Mouse (Mus musculus) T-cell, adult 2 months (primary cell): ENCODE results near the gene P2ry2.

Experiments
- DNase-seq: peaks from one replicate; pipeline ENCODE4 v3.0.0; 2022; ENCODE audit warnings: low spot score

The P2ry2 gene

DNA sequence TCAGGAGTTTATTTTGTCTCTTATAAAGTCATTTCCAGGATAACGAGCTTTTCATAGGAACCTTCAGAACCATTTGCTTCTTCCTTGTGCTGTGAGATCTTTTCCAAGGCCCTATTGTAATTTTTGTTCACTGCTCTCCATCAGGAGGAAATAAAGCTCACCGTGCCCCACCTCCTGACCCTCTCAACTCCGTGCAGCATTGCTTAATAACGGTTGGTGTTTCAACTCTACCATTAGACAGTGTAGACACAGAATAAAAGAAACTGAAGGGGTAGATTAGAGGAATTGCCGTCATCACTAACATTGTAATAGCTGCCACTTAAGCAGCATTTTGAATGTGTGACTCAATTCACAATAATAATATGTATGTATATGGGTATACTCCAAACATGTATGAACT, 14.2 kb upstream of the P2ry2 start:
- no peak for DNase-seq

DNA sequence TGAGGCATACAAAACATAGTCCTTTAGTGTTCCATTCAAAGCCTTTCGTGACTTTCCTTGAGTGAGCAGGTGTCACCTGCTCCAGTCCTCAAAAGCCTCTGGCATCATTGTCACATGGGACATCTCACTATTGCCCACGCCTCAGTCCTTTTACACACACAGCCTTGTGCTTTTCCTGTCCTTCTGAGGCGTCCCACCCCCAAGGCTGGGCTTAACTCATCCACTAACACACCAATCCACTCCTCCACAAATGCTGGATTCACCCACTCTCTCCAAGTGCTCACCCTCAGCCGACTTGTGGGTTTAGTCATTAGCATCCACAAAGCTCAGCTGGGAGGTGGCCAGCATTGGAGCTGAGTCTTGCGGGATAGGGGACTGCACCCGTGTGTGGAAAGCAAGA, 4.8 kb upstream of the P2ry2 start:
- DNase-seq: no peak

- DNase-seq: no peak
Measured at GRCm38 (mm10) chr7:101017021-101017461, 4.4 kb upstream of the P2ry2 start.

DNA sequence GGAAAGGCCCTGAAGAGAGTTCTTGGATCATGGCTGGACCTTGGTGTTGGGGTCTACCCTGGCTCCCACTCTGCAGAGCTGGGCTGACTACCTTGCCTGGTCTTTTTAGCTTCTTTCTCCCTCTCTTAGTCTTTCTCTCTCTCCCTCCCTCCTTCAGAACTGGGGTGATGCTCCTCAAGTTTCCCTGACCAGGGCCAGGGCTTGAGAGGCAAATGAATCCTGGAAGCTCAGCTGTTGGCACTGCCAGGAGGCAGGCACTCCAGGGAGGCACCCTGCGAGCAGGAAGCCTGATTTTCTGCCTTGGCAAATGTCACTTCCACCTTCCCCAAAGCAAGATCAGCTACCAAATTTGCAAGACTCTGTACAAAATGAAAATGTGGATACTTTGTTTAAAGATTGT, 2.3 kb upstream of the P2ry2 start:
- no peak for DNase-seq

GRCm38 (mm10) chr7:101014041-101014440, 1.4 kb upstream of the P2ry2 start:
- DNase-seq: no peak

GRCm38 (mm10) chr7:101011681-101012367, 842 bp downstream of the P2ry2 start:
- DNase-seq: peak; percentile 63

DNA sequence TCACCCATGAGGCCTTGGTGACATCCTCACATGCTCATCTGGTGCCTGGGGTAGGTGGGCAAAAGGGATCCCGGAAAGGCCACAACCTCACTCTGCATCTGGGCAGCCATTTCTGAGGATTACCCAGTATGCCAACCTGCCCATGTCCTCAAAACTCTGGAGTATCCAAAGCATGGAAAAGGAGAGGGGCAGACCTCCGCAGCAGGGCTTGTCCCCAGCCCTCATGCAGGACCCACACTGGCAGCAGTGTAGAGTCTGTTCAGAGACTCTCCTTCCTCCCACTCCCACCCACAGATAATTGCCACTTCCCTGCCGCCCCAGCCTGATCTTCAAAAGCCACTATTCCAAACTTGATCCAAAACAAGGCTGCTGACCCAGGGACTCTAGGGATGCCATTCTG, 1.9 kb downstream of the P2ry2 start:
- DNase-seq: no peak

DNA sequence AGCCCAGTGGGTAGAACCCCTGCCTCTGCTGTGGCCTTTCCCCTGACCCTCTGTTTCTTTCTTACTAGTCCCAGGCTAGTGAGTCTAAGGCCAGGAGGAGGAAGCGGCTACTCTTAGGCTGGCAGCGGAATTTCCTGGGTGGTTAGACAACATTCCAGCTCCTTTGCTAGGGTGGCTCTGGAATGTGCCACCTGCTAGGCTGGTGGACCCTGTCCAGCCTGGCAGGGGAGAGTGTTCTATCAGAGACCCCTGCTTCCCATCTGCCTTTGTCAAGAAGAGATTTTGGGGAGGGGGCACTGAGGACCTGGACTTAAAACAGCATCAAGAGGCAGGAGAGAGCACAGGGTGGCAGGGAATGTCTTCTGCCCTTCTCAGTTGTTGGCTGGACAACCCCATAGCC, 6.5 kb downstream of the P2ry2 start:
- DNase-seq: no peak

DNA sequence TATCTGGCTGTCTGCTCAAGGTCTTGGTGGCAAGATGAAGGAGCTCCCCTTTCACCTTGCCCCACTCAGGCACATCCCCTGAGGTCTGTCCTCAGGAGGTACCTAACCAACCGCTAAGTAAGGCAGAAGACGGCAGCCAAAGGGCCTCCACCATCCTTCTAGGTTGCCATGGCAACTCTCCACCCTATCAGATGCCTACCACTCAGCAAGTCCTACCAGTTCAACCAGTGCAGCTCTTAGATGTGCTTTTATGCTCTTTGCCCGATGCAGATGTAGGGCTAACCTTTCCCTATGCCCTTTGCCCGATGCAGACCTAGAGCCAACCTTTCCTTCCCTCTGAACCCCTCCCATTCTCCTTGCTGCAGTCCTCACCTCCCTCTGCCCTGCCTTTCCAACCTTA, 7.5 kb downstream of the P2ry2 start:
- DNase-seq: no peak

DNA sequence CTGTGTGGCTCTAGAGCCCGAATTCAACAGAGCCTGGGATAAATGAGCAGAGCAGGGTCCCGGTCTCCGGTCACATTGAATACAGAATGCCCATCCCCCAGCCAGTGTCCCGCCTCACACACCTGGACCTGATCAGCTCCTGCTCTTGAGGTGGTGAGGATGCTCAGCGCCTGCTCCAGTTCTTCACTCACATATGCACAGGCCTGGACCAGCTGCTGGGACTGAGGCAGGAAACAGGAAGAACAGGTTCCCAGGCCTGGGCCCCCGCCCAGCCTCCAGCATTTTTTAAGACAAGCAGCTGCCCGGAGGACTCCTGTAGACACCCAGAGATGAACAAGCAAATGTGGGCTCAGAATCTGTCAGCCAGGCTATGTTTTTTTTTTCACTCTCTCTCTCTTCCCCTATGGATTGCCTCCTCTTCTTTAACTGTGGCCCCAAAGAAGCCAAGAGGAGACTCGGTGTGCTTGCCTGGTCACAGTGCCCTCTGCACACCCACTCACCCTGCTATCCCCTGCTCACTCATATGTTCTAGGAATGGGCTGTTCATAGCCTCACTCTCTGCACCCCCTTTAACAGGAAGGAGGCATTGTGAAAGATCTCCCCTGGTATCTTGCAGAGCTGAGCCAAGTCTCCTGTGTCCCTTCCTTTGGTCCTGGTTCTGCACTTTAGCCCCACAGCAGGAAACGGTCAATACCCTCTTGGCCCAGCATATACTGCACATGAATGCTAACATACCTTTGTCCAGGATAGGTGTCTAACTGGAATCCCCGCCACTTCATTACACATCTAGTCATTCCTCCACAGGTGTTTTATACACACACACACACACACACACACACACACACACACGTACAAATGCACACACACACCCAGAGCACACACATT, 9.0 kb downstream of the P2ry2 start:
- DNase-seq: no peak

GRCm38 (mm10) chr7:101002274-101002673, 10.4 kb downstream of the P2ry2 start:
- no peak for DNase-seq

DNA sequence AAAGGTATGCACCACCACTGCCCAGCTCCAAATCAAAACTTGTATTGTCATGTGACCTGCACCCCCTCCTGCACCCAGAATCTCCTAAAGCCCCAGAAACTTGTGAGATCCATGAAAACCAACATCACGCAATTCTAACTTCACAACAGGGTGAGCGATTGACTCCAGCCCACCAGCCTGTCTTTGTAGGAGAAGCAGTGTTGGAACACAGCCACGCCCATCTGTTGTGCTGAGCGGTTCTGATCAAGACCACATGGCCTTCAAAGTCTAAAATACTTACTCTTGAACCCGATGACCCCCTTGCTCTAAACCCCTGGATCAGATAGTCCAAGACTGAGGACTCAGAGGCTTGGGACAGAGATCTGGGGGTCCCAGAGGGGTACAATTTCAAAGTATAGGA, 13.0 kb downstream of the P2ry2 start:
- no peak for DNase-seq

DNA sequence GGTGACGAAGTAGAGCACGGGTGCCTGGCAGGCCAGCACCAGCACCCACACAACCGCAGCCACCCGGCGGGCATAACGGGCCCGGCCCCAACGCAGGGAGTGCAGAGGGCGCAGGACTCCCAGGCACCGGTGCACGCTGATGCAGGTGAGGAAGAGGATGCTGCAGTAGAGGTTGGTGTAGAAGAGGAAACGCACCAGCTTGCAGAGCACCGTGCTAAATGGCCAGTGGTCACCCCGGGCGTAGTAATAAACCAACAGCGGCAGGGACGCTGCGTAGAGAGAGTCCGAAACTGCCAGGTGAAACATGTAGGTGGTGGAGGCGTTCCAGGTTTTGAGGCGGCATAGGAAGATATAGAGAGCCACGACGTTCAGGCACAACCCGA, 14.1 kb downstream of the P2ry2 start:
- DNase-seq: no peak

DNA sequence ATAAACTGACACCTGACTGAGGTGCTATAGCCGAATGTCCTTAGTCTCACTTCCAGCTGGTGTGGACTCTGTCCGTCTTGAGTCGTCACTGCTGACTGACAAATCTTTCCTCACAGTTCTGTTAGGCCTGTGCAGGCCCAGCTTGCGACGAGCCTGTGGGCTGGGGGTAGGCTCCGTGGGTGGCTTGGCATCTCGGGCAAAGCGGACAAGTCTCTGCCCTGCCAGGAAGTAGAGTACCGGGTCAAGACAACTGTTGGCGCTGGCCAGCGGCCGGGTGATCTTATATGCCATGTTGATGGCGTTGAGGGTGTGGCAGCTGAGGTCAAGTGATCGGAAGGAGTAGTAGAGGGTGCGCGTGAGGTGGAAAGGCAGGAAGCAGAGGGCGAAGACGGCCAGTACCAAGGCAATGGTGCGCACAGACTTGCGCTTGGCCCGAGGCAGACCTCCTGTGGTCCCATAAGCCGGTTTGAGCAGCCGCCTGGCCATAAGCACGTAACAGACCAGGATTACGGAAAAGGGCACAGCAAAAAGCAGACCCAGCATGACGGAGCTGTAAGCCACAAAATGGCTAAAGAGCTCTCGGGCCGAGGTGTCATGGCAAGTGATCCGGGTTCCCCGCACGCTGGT, 14.6 kb downstream of the P2ry2 start:
- no peak for DNase-seq

GRCm38 (mm10) chr7:100997215-100997614, 15.5 kb downstream of the P2ry2 start:
- DNase-seq: no peak

DNA sequence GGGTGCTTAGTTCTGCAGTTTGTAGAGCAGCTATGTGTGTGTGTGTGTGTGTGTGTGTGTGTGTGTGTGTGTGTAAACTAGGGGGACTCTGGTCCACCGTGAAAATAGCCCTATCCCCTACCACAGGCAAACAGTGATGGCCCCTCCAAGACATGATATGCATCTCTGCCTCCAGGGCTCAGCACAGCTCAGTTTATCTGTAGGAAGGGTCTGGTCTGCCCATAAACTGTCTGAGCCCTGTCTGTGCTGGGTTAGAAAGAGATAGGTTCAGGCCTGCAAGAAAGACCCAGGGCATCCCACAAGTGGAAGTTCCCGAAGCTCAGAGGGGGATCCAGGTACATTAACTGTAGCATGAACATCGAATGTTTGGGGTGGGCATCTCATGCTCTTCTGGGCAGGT, 16.7 kb downstream of the P2ry2 start:
- no peak for DNase-seq

- DNase-seq: no peak
Measured at GRCm38 (mm10) chr7:100995260-100995864, 17.3 kb downstream of the P2ry2 start.

DNA sequence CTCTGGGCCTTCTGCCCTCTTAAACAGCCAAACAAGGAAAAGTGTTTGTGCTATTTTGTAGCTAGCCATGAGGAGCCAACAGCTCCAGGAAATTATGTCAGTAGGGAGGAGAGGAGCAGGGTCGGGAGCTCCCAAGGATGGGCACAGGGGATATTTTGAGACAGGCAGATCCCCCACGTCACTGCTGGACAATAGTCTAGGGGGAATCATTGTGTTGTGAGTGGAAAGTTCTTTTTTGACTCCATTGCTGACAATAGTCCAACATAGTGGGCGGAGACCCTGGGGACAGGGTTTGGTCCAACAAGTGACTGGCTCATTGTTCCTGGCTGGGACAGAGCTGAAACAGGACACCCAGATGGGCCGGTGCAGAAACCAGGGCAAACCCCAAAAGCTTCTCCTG, 19.5 kb downstream of the P2ry2 start:
- DNase-seq: no peak

DNA sequence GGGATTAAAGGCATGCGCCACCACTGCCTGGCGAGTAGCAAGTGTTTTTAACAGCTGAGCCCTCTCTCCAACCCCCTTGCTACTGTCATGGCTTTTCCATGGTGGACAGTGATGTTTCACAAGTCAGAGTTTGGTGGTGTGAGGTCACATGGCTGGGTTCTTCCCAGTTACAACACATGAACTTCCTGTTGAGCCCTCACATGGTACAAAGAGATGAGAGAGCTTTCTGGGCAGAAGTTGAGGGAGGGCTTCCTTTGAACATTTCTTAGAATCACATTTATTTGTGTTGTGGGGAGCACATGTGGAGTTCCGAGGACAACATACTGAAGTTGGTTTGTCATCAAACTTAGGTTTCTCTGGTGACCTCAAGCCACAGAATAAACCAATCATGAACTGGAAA, 20.7 kb downstream of the P2ry2 start:
- peak; percentile 29 for DNase-seq

DNA sequence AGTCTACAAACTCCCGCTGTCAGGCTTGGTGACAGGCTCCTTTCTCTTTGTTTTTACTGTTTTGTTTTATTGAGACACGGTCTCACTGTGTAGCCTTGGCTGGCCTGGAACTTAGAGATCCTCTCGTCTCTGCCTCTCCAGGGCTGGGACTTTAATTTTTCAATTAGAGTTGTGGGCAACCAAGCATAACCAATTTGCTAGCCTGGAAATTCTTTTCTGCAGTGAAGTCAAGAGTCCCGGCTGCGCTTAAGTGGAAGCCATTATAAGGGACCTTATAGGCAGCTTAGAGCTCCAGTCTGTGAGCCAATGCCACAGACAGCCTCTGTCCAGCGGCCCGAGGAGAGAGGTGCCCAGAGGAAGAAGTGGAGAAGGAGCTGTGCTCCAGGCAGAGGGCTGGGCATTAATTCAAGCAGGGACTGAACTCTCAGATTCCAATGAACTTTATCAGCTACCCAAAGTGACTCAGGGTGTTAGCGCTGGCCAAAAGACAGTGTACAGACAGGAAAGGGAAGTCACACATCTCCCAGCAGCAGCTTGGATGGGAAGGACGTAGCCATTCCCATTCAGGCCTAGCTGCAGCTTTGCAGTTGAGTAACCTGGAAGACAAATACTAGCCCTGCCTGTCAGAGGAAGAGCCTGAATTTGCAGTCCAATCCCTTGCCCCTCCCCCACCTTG, 21.9 kb downstream of the P2ry2 start:
- DNase-seq: no peak

DNA sequence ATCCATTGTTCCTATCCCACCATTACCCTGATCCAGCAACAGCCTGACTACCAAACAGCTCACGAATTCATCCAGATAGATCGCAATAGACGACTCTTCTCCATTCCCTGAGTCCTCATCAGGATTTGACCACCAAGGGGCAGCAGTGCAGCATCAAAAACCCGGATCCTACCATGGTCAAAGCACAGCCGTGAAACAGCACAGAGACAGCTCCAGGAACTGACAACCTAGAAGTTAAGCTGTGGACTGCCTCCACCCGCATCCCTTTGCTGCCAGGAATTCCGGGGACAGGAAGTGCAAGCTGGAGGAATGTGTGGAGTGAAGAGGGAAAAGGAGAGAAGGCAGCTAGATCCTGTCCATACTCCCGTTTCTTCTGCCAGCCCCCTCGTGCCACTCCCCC, 24.6 kb downstream of the P2ry2 start:
- peak; percentile 22 for DNase-seq
